Mouse (Mus musculus) megakaryocyte, adult 5-6 weeks (primary cell): ENCODE measurements around the gene Snx15. TPM values are rescaled to one million over a fixed set of nuclear protein-coding genes. Genes with fewer than 3 reads are reported as not detected.
A peak's percentile ranks its signal among the peaks of the same experiment; 100 is the strongest.
"Not testable (repeated sequence)": the region's sequence is repeated elsewhere in the genome, so short reads cannot be mapped to it uniquely, and the experiment has no call there.

Experiments
- ATAC-seq: 2 replicates; pipeline ENCODE4 v1.8.0; 2016; ENCODE audit warnings: mild to moderate bottlenecking, inconsistent platforms; ENCODE audit not compliant: poor library complexity, severe bottlenecking
- total RNA-seq, 2 experiments: library from RNA; stranded (forward) in 1 of 2; stranded (reverse) in 1 of 2; fragments of 153-499, 151-499 nt in 1 of 2; fragments of 221-1000, 200-1000 nt in 1 of 2; gene quantifications; 2 replicates each; pipeline versions ENCODE4 v1.2.3 to v1.2.4; 2015 to 2017

Snx15 gene
- 9.9 and 13.5 TPM in 2 replicates for total RNA-seq (2015)
- 5.2 and 6.4 TPM in 2 replicates for total RNA-seq (2017)

DNA sequence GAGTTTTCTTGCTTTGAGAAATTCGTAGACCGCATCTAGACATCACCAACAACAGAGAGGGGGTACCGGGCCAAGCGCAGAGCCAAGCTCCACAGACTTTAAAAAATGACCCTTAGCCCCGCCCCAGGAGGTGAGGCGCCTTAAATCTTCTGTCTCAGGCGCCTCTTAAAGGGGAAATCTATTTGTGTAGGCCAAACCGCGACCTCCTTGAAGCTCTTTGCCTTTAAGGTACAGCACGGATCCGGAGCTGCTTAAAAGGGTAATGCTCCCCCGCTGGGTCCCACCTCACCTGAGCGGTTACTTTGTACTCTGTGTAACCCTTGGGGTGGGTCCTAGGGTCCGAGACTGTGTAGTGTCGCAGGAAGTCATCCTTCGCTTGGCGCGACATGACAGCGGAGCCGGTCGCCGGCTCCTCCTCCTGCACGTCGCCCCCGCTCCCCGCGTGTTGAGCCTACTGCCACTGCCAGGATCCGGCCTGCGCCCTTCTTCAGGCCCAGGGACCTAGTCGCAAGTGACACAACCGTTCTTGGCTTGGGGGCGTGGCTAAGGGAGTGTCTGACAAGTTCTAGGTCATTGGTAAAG is at the start of gene Snx15:
Gene Snx15, minus strand, starts transcription at position 545 of the 582 bp plus-strand sequence.
- ATAC-seq: peak; percentile 95

DNA sequence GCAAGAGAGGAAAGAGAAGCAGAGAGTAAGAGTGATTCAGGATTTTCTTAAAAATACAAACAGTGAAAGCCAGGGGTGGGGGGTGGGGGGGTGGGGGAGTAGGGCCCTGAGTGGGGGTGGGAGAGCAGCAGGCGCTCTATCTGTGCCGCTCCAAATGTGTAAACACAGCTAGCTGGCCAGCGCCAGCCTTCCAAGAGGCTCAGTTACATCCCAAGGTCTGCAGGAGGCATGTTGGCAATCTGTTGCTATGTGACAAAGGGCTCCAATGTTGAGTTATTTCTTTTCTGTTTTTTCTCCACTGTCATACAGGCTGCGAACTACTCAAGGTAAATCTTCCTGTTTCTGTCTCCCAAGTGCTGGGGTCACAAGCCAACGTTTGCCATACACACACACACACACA is 46.7 kb upstream of the Snx15 start:
- ATAC-seq: no peak

DNA sequence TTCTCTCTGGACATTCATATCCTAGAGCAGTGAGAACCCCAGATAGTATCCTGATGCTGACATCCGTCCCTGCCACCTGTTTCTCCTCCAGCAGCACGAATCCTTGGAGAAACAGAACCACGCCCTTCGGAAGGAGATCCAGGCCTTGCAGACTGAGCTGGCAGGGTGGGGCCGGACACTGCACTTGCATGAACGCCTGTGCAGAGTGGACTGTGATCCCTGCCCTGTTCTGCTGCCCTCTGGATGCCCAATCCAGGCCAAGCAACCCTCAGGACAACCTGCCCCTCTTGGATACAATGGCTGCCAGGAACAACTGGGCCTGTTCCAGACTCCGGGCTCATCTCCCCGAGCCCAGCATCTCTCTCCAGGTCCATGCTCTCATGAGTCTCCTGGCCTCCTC is 43.1 kb upstream of the Snx15 start:
- ATAC-seq: no peak

DNA sequence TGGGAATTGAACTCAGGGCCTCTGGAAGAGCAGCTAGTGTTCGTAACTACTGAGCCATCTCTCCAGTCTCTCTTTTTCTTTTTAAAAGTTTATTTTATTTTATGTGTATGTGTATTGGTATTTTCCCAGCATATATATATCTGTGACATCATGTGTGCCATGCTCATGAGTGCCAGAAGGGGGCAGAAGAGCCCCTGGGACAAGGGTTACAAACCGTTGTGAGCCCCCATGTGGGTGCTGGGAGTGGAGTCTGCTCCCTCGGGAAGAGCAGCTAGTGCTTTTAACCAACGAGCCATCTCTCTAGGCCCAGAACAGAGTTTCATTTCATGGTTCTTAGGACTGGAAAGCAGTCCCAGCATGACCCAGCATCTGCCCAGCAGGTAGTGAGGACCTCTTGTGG is 38.6 kb upstream of the Snx15 start:
- no peak for ATAC-seq

DNA sequence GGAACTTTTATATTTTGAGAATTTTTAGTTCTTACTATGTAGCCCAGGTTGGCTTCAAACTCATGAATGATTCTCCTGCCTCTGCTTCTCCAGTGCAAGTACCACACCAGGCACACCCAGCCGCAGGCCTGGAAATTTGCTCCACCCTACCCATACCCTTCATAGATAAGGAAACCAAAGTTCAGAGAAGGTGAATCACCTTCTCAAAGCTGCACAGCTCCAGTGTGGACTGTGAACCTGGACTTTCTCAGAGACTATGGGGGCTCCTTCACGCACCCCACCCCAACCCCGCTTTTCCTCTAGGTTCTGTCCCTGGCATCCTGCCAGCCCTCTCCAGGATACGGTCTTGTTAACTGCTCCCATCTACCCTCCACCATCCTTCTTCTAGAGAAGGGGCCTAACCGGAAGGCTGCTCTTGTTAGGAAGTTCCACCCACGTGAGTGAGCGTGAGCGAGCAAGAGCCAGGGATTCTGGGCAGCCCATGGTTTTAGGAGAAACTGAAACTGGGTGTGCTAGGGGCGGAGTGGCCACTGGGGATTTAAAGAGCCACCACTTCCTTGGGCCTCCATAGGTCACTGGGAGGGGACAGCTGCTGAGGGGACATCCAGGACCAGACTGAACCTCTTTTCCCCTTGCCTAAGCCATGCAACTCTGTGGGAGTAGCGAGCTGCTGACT is 35.9 kb upstream of the Snx15 start:
- no peak for ATAC-seq

DNA sequence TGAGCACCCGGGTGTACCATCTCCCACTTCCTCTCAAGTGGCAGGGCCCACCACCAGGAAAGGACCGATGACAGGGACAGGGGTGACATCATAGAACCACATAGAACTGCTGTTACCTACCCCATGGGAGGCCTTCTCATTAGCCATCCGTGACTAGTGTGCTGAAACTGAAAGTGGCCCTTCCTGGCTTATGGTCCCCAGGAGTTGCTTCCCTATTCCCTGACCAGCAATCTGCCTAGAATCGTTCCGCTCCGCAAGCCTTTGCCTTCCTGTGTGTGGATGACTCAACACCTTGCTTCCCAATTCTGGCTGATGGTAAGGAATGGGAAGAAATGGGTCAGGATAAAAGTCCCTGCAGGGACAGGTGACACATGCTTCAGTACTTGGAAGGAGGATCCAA is 29.1 kb upstream of the Snx15 start:
- peak; percentile 71 for ATAC-seq

DNA sequence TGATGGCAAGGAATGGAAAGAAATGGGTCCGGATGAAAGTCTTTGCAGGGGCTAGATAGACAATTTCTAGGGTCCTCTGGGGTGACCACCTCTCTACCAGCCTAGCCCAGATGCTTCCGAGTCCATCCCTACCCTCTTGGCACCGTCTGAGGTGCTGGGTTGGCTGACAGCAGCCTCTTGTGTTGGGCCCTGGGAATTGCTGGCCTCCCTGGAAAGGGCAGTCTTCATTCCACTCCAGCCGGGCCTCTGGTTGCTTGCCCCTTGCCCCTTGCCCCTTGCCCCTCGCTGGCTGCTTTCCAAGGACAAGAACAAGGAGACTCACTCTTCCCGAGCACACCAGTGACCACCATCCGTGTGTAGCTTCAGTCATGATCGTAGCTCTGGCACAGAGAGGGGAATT is 28.3 kb upstream of the Snx15 start:
- ATAC-seq: no peak

DNA sequence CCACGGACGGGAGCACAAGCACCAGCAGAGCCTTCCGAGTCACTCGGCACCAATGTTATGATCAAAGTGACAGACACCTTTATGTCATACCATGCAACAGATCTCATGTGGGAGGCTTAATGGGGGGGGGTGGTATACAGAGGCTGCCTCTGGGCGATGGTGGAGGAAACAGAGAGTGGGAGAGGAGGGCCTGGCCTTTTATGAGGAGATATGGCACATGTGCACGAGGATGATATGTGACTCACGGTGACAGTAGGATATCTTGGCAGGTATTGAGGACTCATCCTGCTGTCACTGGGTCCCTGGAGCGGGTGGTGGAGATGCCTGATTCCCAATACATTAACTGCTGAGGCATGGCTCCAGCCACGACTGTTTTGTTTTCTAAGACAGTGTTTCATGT is 27.1 kb upstream of the Snx15 start:
- ATAC-seq: no peak

DNA sequence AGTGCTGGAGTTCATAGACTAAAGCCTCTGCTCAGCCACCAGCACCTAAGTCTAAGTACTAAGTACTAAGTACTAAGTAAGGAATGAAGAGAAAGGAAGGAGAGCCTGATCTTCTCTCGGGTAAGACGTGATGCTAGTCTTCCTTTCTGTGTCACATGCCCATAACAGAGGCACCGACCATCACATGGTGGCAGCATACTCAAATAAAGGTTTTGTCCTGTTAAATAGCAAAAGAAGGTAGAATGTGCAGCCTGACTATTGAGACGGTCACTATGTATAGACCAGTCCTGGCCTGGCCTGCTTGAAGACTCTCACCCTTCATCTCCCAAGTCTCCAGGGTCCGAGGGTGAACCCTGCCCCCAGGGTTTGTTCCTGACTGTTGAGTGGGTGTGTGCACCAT is 16.7 kb upstream of the Snx15 start:
- ATAC-seq: no peak

DNA sequence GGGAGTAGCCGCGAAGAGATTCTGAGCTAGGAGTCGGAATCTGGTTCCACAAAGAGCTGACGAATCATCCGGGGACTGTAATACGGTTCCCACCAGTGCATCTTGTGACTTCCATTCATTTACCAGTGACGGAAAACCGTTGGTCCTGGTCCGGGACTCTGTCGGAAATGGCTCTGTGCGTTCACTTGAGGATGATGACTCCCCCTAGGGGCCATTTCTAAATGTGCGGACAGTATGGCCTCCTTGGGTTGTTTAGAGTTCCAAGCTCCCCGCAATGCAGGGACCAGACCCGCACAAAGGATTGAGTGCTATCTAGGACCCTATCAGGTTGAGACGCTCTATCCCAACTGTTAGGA is 13.3 kb upstream of the Snx15 start, which contains the start of gene Arl2:
Gene Arl2, minus strand, starts transcription at position 155 of the 356 bp plus-strand sequence.
- peak; percentile 74 for ATAC-seq

DNA sequence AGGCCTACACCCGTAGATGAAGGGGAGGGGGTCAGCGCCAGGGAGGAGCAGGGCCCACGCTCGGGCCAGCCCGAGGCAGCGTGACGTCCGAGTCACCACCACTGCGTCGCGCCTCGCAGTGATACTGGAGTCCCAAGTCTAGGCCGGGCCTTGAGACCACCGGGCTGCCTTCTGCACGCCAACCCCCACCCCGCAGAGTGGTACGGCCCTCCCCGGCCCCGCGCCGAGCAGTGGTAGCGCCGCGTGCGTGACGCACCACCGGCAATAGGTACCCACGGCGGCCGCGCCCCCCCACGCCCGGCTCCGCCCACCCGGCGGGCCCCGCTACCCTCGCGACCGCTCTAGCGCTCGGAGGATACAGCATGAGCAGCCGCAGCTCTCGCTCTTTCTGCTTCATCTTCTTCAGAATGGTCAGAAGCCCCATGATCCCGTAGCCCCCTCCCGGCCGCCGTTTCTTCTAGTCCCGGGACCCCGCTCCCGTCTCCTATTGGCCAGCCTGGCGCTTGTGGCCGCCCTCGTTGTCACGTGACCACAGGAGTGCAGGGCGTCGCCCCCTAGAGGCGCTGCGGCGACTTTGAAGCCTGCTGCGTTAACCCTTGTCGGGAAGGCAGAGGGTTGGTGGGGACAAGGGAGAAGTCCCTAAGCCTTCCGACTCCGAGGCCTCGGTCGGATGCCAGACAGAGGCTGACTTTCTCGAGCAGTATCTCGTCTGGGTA is 12.7 kb upstream of the Snx15 start, which contains the start of gene Batf2:
Gene Batf2, plus strand, starts transcription at position 306 of the 716 bp plus-strand sequence.
- ATAC-seq: peak; percentile 89

DNA sequence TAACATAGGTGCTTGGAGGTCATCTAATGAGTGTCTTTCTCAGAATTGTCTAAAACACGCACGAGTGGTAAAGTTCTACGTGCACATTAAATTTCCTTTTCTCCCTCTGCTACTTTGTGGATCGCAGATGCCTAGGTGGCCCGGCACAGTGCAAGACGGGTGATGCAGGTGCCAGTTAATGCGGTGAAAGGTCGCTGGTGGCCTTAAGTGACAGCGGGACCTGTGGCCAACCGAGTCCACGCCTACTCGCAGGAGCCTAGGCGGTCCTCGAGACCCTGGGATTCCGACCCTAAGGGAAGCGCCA is 12.2 kb upstream of the Snx15 start:
- no peak; the same call in 1 of the 2 replicates for ATAC-seq

DNA sequence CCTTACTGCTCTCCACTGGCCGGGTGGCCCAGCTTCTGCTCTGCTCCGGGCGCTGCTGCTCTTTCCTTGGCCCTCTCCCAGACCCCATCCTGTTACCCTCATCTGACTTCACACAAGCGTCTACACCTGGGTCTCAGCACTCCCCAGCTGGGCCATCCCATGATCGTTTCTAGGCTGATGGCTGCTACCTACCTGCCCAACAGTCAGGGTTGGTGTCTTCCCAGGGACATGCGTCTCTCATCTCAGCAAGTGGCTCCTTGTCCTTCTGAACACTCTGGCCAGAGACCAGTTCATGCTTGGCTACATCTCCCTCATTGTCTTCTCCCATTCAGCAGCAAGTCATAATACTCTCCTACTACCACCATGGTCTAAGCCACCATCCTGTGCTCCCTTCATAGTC is 11.6 kb upstream of the Snx15 start:
- ATAC-seq: no peak

DNA sequence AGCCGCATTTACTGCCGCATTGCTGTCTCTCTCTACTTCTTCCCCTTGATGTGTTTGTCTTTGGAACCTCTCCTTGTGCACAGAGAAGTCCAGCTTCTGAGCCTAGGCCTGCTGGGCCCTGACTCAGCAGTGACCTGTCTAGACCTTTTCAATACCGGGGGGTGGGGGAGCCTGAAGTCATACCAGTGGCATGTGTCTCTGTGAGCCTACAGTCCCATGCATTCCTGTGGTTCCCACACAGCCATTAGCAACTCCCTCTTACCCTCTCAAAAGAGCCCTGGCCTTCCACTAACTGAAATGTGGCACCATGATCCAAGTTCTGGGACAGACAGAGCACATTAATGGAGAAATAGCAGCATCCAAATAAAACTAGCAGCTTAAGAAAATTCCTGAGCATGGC is 8.3 kb upstream of the Snx15 start:
- ATAC-seq: no peak

DNA sequence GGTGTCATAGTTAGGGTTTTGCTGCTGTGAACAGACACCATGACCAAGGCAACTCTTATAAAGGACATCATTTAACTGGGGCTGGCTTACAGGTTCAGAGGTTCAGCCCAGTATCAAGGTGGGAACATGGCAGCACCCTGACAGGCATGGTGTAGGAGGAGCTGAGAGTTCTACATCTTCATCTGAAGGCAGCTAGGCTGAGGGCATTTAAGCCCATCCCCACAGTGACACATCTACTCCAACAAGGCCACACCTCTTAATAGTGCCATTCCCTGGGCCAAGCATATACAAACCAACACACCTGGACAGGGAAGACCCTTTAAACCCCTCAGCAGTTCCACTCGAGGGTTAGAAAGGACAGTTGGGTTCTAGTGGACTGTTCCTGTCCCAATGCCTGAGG is 5.1 kb upstream of the Snx15 start:
- ATAC-seq: not testable (repeated sequence)

DNA sequence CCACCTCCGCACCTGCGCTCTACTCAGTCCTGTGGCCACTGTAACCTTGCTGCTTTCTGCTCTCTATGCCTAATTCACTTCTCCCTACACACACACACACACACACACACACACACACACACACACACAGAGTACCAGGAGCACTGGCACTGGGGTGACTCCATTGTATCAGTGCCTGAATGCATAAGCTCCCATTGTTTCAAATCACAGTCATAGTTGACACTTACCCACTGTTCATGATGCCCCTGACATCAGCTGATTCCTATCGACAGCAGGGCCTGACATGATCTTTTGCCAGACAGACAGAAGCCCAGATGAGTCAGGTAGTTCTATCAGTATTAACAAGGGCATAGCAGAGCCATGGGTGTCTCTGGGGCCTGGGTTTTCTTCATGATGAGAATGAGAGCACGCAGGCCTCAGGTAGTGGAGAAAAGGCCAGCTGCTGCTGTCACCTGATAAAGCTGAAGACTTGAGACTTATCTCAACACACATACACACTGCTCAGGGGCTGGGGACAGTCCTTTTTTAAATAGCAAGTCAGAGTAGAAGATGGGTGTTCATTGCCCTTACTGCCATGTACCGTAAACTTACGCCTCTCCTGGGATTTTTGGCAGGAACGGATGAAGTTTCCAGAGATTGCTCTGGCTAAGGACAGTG is 4.2 kb upstream of the Snx15 start:
- ATAC-seq: no peak

DNA sequence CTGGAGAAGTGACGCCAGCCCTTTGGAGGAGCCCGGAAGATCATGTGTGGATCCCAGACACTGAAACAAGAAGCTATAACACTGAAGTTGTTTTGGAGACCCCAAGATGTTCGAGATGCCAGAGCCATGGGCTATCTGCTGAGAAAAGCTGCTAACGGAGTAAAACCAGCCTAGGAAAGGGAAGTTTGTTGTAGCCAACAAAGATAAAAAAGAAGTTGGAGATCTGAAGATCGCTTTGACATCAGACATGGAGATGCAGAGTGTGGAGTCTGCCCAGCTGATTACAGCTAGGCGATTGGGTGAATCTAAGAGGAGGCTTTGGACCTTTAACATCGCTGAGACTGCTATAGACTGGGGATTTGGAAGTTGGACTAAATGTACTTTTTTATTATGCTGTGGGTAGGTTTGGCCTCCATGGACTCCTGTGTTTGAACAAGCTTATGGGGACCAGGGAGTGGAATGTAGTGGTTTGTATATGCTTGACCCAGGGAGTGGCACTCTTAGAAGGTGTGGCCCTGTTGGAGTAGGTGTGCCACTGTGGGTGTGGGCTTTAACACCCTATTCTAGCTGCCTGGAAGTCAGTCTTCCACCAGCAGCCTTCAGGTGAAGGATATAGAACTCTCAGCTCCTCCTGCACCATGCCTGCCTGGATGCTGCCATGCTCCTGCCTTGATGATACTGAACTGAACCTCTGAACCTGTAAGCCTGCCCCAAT is 2.5 kb upstream of the Snx15 start:
- ATAC-seq: not testable (repeated sequence)

DNA sequence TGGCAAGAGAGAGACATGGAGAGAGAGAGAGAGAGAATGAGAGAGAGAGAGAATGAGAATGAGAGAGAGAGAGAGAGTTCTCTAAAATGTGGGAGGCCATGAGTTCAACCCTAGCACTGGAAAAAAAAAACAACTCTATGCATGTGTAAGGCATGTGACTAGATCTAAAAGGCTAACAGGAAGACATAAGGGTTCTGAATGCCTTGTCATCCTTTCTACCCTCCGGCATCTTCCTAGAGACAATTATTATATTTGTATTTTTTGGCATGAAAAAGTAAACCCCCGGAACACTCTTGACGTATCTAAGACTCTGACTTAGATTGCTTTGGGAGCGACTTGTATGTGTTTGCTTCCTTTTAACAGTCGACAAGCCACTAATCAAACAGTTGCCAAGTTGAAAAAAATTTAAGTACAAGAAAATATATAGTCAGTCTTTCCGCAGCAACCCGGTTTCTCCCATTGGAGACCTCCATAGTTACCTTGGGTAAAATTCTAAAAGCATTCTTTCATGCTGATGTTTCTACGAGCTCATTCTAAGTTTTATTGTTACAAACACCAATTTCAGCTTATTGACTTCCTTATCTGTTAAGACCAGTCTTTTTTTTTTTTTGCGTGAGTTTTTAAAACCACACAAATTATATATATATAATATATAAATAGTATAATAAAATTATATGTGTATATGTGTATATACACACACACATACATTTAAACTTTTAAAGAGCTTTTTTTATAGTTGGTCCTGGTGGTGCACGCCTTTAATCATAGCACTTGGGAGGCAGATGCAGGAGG is 1.1 kb downstream of the Snx15 start:
- ATAC-seq: no peak

DNA sequence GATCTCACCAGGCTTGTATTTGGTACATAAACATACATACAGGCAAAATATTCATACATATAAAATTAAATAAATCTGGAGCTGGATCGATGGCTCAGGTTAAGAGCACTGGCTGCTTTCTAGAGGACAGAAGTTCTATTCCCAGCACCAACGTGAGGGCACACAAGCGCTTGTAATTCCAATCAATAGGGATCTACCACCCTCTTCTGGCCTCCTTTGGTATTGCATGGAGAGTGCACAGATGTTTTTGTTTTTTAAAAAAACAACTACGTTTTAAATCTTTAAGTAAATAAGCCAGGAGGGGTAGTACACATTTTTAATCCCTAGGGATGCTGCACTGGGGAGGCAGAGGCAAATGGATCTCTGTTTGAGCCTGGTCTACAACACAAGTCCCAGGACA is 1.8 kb downstream of the Snx15 start:
- peak; percentile 22; the same call in 1 of the 2 replicates for ATAC-seq

DNA sequence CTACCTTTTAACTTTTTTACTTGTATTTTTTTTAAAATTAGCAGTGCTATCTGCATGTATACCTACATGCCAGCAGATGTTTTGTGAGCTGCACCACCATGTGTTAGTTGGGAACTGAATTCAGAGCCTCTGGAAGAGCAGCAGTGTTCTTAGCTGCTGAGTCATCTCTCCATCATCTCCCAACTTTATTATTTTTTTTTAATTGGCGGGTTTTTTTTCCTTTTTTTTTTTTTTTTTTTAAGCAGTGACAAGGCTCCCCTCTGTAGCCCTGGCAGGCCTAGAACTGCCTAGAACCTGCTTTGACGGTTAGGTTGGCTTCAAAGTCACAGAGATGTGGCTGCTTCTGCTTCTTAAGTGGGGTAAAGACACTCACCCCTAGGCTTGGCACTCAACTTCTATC is 3.2 kb downstream of the Snx15 start:
- no peak for ATAC-seq
